Mouse (Mus musculus) retina, postnatal 1 day (tissue): ENCODE measurements at regions not wholly inside any gene's neighbourhood (a gene's known extent, or its start where the extent isn't known, plus 50 kb on each side); places are given as distances from the start of the nearest gene placed in this dataset.

Experiments
- DNase-seq: peaks from one replicate; pipeline ENCODE4 v3.0.0-alpha.2; 2012

GRCm38 (mm10) chr15:69165482-69165801 lies 2664.7 kb upstream of the Lrrc6 start:
- DNase-seq, result no peak

- DNase-seq, result peak; percentile 31
Observed at GRCm38 (mm10) chr15:69164581-69165481, 2664.1 kb upstream of the Lrrc6 start.

DNA sequence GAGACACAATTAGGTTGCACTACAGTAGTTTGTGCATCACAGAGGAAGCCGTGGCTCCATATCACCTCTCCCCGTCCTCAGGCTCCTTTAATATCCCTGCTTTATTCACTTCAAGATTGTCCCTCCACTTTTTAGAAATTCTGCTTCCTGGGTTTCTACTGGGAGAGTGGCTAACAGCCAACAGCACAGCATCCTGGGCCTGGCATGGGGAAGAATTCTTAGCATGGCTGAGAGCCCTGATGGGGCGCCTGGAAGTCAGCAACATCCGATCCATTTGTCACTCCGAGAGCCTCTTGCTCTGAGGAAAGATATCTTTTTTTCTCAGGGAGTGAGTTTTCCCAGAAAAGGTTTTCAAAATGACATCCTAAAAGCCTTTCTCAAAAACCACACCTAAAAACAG lies 2660.3 kb upstream of the Lrrc6 start:
- no peak for DNase-seq

GRCm38 (mm10) chr15:69158124-69158523 lies 2657.4 kb upstream of the Lrrc6 start:
- DNase-seq, result no peak
